Mouse (Mus musculus): ENCODE results near the gene Mrpl22.

DNA sequence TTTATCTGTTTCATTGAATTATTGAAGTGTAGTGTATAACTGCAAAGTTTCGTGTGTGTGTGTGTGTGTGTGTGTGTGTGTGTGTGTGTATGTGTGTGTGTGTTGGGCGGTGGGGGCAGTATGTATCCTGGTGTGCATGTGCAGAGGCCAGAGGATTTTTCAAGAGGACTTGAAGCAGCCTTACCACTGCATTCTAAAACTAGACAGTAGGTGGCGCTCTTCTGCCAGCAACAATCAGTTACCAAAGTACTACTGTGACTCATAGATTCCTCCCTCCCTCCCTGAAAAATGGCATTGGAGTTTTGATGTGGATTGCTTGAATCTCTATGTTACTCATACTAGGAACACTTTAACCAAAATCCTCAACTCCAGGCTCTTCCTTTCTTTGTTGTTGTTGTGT is 8.1 kb downstream of the Mrpl22 start:
- TF ChIP-seq CTCF (IDR thresholded peaks at IDR 0.05; ENCODE audit: extremely low read depth, insufficient read depth, insufficient read length, insufficient replicate concordance) = peak; percentile 58; the same call in 1 of the 2 replicates
- TF ChIP-seq POLR2A (IDR thresholded peaks at IDR 0.05; ENCODE audit: low read depth, low read length) = no peak
